Mouse (Mus musculus): Measurements from ENCODE around the gene Acaca. TPM values are rescaled to one million over a fixed set of nuclear protein-coding genes. Genes with fewer than 3 reads are reported as not detected.

Gene Acaca
- polyA plus RNA-seq (2015; fragmentation: Nextera tagmentation; extraction: Ambion mirVana) = 28.9 and 29.0 TPM in 2 replicates

DNA sequence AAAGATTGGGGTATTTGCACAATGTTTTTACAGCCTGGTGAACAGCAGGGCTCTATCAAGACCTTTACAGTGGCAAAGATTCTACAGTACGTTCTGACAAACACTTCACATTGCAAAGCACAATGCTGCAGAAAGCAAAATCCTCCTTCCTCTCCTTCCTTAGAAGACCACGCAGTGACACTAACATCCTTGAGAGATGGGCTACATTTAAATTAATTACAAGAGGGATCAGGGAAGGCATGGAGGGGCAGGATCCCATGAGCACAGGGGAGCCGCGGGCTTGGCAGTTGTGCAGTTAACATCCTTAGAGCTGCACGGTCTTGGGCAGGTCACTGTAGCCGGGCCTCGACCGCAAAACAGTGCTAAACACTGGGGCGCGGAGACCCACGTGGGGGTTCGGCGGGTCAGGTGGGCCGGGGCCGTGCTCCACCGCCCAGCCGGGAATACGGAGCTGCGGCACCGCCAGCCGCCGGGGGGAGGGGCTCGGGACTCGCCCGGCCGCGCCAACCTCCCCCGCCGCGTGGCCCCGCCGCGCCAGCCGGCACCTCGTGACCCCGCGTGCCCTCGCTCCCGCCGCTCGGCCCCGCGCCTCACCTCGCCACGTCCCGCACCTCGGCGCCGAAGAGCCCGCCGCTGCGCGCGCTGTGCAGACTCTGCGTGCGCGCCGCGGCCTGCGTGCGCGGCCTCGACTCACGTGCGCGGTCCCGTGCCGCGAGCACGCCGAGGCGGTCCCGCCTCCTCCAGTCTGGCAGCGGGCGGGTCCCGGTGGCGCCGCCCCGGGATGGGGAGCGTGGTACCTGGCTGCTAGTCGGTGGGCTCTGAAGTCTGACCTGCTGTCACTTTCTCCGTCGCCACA is at the start of gene Acaca, which contains the start of gene Tada2a:
Acaca (plus strand) TSS at position 730 of the 856 bp plus-strand sequence.
Tada2a (minus strand) TSS at position 658 of the 856 bp plus-strand sequence.
- H3K27ac ChIP-seq (ENCODE audit: low read length) = peak within 1 kb of the TSS; percentile 58
- peak within 1 kb of the TSS; percentile 75 for H3K4me2 ChIP-seq (ENCODE audit: low read length)
- peak; percentile 92 for ATAC-seq
- peak within 1 kb of the TSS; percentile 84 for H3K4me3 ChIP-seq (replicated peaks; ENCODE audit: low read length)
- no peaks in the 10 kb centered on the region for H3K27me3 ChIP-seq (replicated peaks; ENCODE audit: control insufficient read depth, insufficient read depth, low read length)
- under 1% methylated on average over 64 of the region's 83 CpGs for WGBS
- peak within 1 kb of the TSS; percentile 87 for H3K9ac ChIP-seq (replicated peaks; ENCODE audit: low read depth, low read length)
- 0 out of 2 replicates have a peak, but pooled peaks cover 2% of the 10 kb centered on the region for H3K9me3 ChIP-seq (ENCODE audit: control insufficient read depth, low read length)
- no peaks in the 10 kb centered on the region for H3K36me3 ChIP-seq (ENCODE audit: control insufficient read depth, insufficient read depth)
- H3K4me1 ChIP-seq (replicated peaks; ENCODE audit: control insufficient read depth, insufficient read depth, low read length) = peaks cover 13% of the 10 kb centered on the region

DNA sequence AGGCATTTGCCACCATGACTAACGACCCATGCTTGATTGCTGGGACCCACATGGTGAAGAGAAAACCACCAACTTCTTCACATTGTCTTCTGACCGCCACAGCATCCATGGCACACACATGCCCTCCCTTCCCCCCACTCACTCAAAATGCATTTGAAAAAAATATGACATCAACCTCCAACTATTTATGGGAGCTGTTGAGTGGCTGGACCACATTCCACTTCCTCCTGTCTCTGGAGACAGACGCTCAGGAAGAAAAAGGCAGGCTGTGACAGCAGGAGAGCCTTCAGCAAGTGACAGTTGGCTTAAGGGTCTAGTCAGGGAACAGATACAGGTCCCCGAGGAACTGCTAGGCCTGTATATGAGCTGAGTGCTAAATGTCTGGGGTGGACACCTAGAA is 49.6 kb upstream of the Acaca start:
- Histone ChIP-seq H3K27me3 (replicated peaks; ENCODE audit: control insufficient read depth, insufficient read depth, low read length) (no peaks in the 10 kb centered on the region), H3K27ac (ENCODE audit: low read length) (no peak overlapping the region), H3K4me2 (ENCODE audit: low read length) (no peak overlapping the region), H3K9me3 (ENCODE audit: control insufficient read depth, low read length) (no peaks in the 10 kb centered on the region), H3K9ac (replicated peaks; ENCODE audit: low read depth, low read length) (no peak overlapping the region), H3K4me1 (replicated peaks; ENCODE audit: control insufficient read depth, insufficient read depth, low read length) (peaks cover 2% of the 10 kb centered on the region; the same call in 1 of the 2 replicates), H3K36me3 (ENCODE audit: control insufficient read depth, insufficient read depth) (peaks cover 15% of the 10 kb centered on the region), H3K4me3 (replicated peaks; ENCODE audit: low read length) (no peak overlapping the region)
- ATAC-seq = no peak
- 81% methylated on average over 4 of the region's 4 CpGs for WGBS

DNA sequence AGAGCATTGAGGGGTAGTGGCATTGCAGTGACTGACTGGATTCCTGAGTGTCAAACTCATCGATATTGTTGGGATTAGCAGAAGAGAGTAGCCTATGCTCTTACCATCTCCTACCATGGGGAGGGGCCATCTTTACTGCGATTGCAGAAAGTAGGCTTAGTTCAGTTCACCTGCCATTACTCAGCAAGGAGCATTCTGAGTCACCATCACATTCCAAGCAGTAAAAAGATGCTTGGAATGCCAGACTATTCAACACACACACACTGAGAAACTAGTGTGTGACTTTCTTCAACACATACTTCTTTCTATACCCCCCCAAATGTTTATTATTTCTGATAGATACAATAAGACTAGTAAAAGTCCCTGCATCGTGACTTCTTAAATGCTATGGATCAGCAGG is 49.1 kb upstream of the Acaca start:
- 91% methylated on average over 3 of the region's 3 CpGs for WGBS
- no peaks in the 10 kb centered on the region for H3K9me3 ChIP-seq (ENCODE audit: control insufficient read depth, low read length)
- H3K4me2 ChIP-seq (ENCODE audit: low read length) = no peak overlapping the region
- no peaks in the 10 kb centered on the region for H3K27me3 ChIP-seq (replicated peaks; ENCODE audit: control insufficient read depth, insufficient read depth, low read length)
- no peak overlapping the region for H3K4me3 ChIP-seq (replicated peaks; ENCODE audit: low read length)
- H3K4me1 ChIP-seq (replicated peaks; ENCODE audit: control insufficient read depth, insufficient read depth, low read length) = peaks cover 2% of the 10 kb centered on the region; the same call in 1 of the 2 replicates
- no peak overlapping the region for H3K27ac ChIP-seq (ENCODE audit: low read length)
- no peak overlapping the region for H3K9ac ChIP-seq (replicated peaks; ENCODE audit: low read depth, low read length)
- no peak for ATAC-seq
- peaks cover 15% of the 10 kb centered on the region for H3K36me3 ChIP-seq (ENCODE audit: control insufficient read depth, insufficient read depth)

DNA sequence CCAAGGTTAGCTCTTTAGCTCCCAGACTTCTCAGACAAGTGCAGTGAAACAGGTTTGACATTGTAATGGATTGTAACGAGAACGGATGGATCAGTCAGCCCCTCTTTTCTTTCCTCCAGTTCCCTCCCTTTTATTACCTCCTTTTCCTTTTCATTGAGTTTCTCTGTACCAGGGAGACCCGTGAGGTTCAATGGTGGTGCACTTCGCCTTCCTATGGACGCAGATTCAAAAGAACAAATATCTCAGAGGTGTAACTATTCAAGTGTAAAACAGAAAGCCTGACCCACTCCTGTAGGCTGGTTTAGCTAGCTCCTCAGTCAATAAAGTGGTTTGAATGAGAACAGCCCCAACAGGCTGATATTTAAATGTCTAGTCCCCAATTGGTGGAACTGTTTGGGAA is 47.6 kb upstream of the Acaca start:
- H3K36me3 ChIP-seq (ENCODE audit: control insufficient read depth, insufficient read depth) = peaks cover 17% of the 10 kb centered on the region
- H3K4me3 ChIP-seq (replicated peaks; ENCODE audit: low read length) = no peak overlapping the region
- no peaks in the 10 kb centered on the region for H3K27me3 ChIP-seq (replicated peaks; ENCODE audit: control insufficient read depth, insufficient read depth, low read length)
- H3K9ac ChIP-seq (replicated peaks; ENCODE audit: low read depth, low read length) = no peak overlapping the region
- 67% methylated on average over 5 of the region's 5 CpGs for WGBS
- H3K4me2 ChIP-seq (ENCODE audit: low read length) = no peak overlapping the region
- H3K9me3 ChIP-seq (ENCODE audit: control insufficient read depth, low read length) = no peaks in the 10 kb centered on the region
- no peak for ATAC-seq
- no peak overlapping the region for H3K27ac ChIP-seq (ENCODE audit: low read length)
- peaks cover 2% of the 10 kb centered on the region; the same call in 1 of the 2 replicates for H3K4me1 ChIP-seq (replicated peaks; ENCODE audit: control insufficient read depth, insufficient read depth, low read length)

DNA sequence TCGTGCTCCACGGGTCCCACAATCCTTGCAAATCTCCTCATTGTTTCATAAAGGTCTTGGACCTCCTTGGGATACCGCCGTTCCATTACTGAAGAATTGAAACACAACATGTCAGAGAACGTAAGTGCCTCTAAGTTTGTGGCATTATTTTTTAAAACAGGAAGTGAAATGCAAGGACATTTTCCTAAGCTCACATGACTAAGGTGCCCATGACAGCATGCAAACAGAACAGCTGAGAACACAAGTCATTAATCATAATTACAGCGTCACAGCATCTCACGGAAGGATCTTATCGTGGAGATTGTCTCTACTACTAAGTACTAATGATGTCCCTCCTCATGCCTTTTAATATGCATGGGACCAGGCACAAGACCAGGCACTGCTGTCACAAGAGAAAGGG is 38.9 kb upstream of the Acaca start:
- H3K4me2 ChIP-seq (ENCODE audit: low read length) = no peak overlapping the region
- no peak for ATAC-seq
- no peaks in the 10 kb centered on the region for H3K4me1 ChIP-seq (replicated peaks; ENCODE audit: control insufficient read depth, insufficient read depth, low read length)
- no peak overlapping the region for H3K4me3 ChIP-seq (replicated peaks; ENCODE audit: low read length)
- H3K27me3 ChIP-seq (replicated peaks; ENCODE audit: control insufficient read depth, insufficient read depth, low read length) = no peaks in the 10 kb centered on the region
- WGBS = 91% methylated on average over 8 of the region's 8 CpGs
- H3K36me3 ChIP-seq (ENCODE audit: control insufficient read depth, insufficient read depth) = peaks cover 7% of the 10 kb centered on the region; the same call in 1 of the 2 replicates
- H3K9me3 ChIP-seq (ENCODE audit: control insufficient read depth, low read length) = no peaks in the 10 kb centered on the region
- H3K27ac ChIP-seq (ENCODE audit: low read length) = no peak overlapping the region
- H3K9ac ChIP-seq (replicated peaks; ENCODE audit: low read depth, low read length) = no peak overlapping the region

DNA sequence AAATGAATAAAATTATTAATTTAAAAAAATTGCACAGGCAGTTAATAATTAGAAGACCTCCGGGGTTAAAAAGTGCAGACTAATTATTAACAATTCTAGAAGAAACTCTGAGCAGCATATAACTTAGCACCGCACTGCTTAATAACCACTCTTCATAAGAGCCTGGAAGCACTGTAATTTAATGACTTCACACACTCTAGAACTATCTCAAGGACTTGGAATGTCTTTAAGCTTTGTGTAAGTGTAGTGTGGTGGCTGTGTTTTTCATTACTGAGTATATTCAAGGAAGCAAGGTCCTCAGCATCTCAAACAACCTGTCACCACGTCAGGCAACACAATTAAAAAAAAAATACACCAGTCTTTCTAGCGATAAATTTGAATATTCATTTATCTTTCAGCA is 34.4 kb upstream of the Acaca start:
- Histone ChIP-seq H3K27me3 (replicated peaks; ENCODE audit: control insufficient read depth, insufficient read depth, low read length) (no peaks in the 10 kb centered on the region), H3K36me3 (ENCODE audit: control insufficient read depth, insufficient read depth) (0 out of 2 replicates have a peak, but pooled peaks cover 6% of the 10 kb centered on the region), H3K27ac (ENCODE audit: low read length) (no peak overlapping the region), H3K4me3 (replicated peaks; ENCODE audit: low read length) (no peak overlapping the region), H3K4me2 (ENCODE audit: low read length) (no peak overlapping the region), H3K9me3 (ENCODE audit: control insufficient read depth, low read length) (no peaks in the 10 kb centered on the region), H3K4me1 (replicated peaks; ENCODE audit: control insufficient read depth, insufficient read depth, low read length) (peaks cover 4% of the 10 kb centered on the region; the same call in 1 of the 2 replicates), H3K9ac (replicated peaks; ENCODE audit: low read depth, low read length) (no peak overlapping the region)
- WGBS = 57% methylated on average over 4 of the region's 4 CpGs
- ATAC-seq = no peak

DNA sequence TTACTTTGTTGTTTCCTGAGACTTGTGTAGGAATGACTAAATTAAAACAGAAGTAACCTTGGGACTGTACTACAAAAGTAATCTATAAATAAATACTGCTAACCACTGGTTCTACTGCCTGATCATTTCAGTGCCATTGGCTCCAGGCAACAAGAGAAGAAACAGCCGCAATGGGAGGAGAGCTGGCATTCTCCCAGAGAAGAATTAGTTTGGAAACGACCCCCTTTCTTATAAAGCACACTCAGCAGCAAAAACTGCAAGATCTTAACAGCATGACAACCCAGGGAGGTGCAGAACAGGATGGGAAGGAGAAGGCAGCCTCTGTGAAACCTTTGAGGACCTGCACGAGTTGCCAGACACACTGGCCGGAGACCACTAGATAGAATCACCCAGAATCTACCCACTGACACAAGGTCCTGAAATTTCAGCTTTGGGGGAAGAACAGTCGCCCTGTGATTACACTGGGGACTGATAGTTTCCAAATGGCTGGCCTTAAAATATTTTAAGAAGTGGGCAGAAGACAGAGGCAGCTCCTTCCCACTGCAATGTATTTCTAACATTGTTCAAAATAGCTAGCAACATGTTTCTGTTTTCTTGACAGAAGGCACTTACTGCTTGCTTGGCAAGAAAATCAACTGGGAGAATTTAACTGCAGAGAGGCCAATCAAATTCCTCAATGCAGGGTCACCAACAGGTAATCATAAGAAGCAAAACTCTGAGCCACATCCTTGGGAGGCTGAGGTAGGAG is 32.0 kb upstream of the Acaca start:
- no peak for ATAC-seq
- H3K4me2 ChIP-seq (ENCODE audit: low read length) = no peak overlapping the region
- no peak overlapping the region; the same call in 1 of the 2 replicates for H3K27ac ChIP-seq (ENCODE audit: low read length)
- H3K4me3 ChIP-seq (replicated peaks; ENCODE audit: low read length) = no peak overlapping the region
- peaks cover 8% of the 10 kb centered on the region for H3K36me3 ChIP-seq (ENCODE audit: control insufficient read depth, insufficient read depth)
- H3K27me3 ChIP-seq (replicated peaks; ENCODE audit: control insufficient read depth, insufficient read depth, low read length) = no peaks in the 10 kb centered on the region
- H3K4me1 ChIP-seq (replicated peaks; ENCODE audit: control insufficient read depth, insufficient read depth, low read length) = peaks cover 8% of the 10 kb centered on the region
- 63% methylated on average over 5 of the region's 5 CpGs for WGBS
- no peaks in the 10 kb centered on the region for H3K9me3 ChIP-seq (ENCODE audit: control insufficient read depth, low read length)
- H3K9ac ChIP-seq (replicated peaks; ENCODE audit: low read depth, low read length) = no peak overlapping the region

DNA sequence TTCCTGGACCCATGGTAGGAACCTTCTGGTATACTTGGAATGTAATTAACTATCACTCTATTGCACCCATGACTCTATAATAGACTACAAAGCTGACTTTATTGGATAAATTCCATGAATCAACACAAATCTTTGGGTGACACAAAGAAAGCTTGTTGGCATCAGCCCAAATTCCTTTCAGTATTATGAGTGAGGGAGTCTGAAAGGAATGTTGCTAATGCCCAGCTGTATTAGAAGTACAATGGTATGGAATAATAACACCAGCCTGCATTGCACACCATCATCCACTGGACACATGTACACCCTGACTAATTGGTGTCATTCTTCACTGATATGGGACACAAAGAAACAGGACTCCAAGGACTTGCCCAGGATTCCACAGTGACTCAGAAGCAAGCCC is 28.3 kb upstream of the Acaca start:
- Histone ChIP-seq H3K27me3 (replicated peaks; ENCODE audit: control insufficient read depth, insufficient read depth, low read length) (no peaks in the 10 kb centered on the region), H3K9me3 (ENCODE audit: control insufficient read depth, low read length) (no peaks in the 10 kb centered on the region), H3K4me1 (replicated peaks; ENCODE audit: control insufficient read depth, insufficient read depth, low read length) (peaks cover 8% of the 10 kb centered on the region), H3K4me2 (ENCODE audit: low read length) (no peak overlapping the region), H3K4me3 (replicated peaks; ENCODE audit: low read length) (no peak overlapping the region), H3K9ac (replicated peaks; ENCODE audit: low read depth, low read length) (no peak overlapping the region), H3K27ac (ENCODE audit: low read length) (no peak overlapping the region), H3K36me3 (ENCODE audit: control insufficient read depth, insufficient read depth) (peaks cover 22% of the 10 kb centered on the region)
- no peak for ATAC-seq

DNA sequence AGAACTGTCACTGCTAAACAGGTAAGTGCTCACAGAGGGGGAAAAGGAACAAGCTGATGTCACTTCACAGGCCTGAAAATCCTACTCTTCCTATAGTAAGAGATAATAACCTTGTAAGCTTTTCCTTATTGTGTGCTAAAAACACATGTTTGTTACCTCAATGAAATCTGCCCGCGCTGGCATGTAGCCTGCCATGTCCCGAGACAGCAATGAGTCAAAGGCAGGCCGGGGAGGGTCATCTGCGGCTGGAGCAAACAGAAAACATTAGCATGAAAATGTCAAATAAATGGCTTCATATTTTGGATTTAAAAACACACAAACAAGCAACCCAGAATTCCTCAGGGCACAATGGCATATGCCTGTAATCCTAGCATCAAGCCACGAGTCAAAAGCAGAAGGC is 25.4 kb upstream of the Acaca start:
- 88% methylated on average over 6 of the region's 6 CpGs for WGBS
- no peak for ATAC-seq

More for the DNA sequence above, 25.4 kb upstream of the Acaca start:
- Histone ChIP-seq H3K36me3 (ENCODE audit: control insufficient read depth, insufficient read depth) (peaks cover 35% of the 10 kb centered on the region), H3K9ac (replicated peaks; ENCODE audit: low read depth, low read length) (no peak overlapping the region), H3K4me3 (replicated peaks; ENCODE audit: low read length) (no peak overlapping the region), H3K27me3 (replicated peaks; ENCODE audit: control insufficient read depth, insufficient read depth, low read length) (no peaks in the 10 kb centered on the region), H3K27ac (ENCODE audit: low read length) (no peak overlapping the region), H3K4me1 (replicated peaks; ENCODE audit: control insufficient read depth, insufficient read depth, low read length) (peaks cover 5% of the 10 kb centered on the region), H3K4me2 (ENCODE audit: low read length) (no peak overlapping the region), H3K9me3 (ENCODE audit: control insufficient read depth, low read length) (no peaks in the 10 kb centered on the region)

Measured in forebrain, embryonic 16.5 days (tissue).